Comparison of ENCODE assay signal across 11 mouse cellular contexts in genomic region chr2:139649518-139649917, GRCm38 (mm10). TPM values are rescaled to one million over a fixed set of nuclear protein-coding genes. Genes with fewer than 3 reads are reported as not detected.
A peak's percentile ranks its signal among the peaks of the same experiment; 100 is the strongest.
DNase-seq lines count a peak whose midpoint lies in the region; ATAC-seq lines count a peak whose summit lies in the region.
"Had no signal": no experiment of that assay in that cellular context is flagged by ENCODE, and none has a peak within 500 bp of the region (broad histone marks: within the 10 kb centered on the region; RNA-seq: fewer than 3 reads in every experiment).

No protein-coding gene starts in this region.

- H3K9ac ChIP-seq in neural tube, embryonic 12.5 days, result no peak overlapping the region
- no peak overlapping the region for H3K9ac ChIP-seq in limb, embryonic 12.5 days (replicated peaks)

- H3K4me3 ChIP-seq in neural tube, embryonic 12.5 days, result no peak overlapping the region
- H3K4me3 ChIP-seq in limb, embryonic 12.5 days (replicated peaks), result no peak overlapping the region
- H3K4me3 ChIP-seq: heart, embryonic 10.5 days had no signal

- 81% methylated on average over 3 of the region's 3 CpGs for WGBS in neural tube, embryonic 12.5 days
- 70% methylated on average over 3 of the region's 3 CpGs for WGBS in limb, embryonic 12.5 days

- no peak overlapping the region for H3K27ac ChIP-seq in neural tube, embryonic 12.5 days
- 0 out of 2 replicates have a peak overlapping the region, but pooled peaks have one; percentile 37 for H3K27ac ChIP-seq in limb, embryonic 12.5 days
- H3K27ac ChIP-seq: heart, embryonic 10.5 days; stomach, postnatal 0 days had no signal

- no peaks in the 10 kb centered on the region for H3K36me3 ChIP-seq in neural tube, embryonic 12.5 days
- H3K36me3 ChIP-seq in limb, embryonic 12.5 days, result no peaks in the 10 kb centered on the region
- H3K36me3 ChIP-seq: heart, embryonic 10.5 days had no signal

- H3K4me1 ChIP-seq in neural tube, embryonic 12.5 days, result no peaks in the 10 kb centered on the region
- H3K4me1 ChIP-seq in limb, embryonic 12.5 days (replicated peaks), result peaks cover 17% of the 10 kb centered on the region
- H3K4me1 ChIP-seq: heart, embryonic 10.5 days had no signal

- DNase-seq in neural tube, embryonic 10.5 days (ENCODE audit: extremely low spot score, low spot score), result no peak
- DNase-seq in layer of hippocampus, adult 8-10 months (ENCODE audit: low spot score in 2 of 2), result peak; percentile 30
- no peak for DNase-seq in urinary bladder, postnatal 14 days (ENCODE audit: low spot score)
- no peak for DNase-seq in adrenal gland, postnatal 25 days
- DNase-seq: lung, adult 2 months had no signal

- H3K4me2 ChIP-seq in neural tube, embryonic 12.5 days (replicated peaks), result no peak overlapping the region
- no peak overlapping the region for H3K4me2 ChIP-seq in limb, embryonic 12.5 days

- no peaks in the 10 kb centered on the region for H3K27me3 ChIP-seq in neural tube, embryonic 12.5 days (replicated peaks)
- no peaks in the 10 kb centered on the region for H3K27me3 ChIP-seq in limb, embryonic 12.5 days

- ATAC-seq in neural tube, embryonic 12.5 days (ENCODE audit: low FRiP score, low read depth), result 0 out of 2 replicates have a peak, but pooled peaks have one; percentile 13
- no peak for ATAC-seq in limb, embryonic 12.5 days (ENCODE audit: insufficient number of reproducible peaks, insufficient read depth, low FRiP score, low TSS enrichment, low read depth)
- no peak for ATAC-seq in megakaryocyte-erythroid progenitor cell, adult 5-6 weeks (replicated peaks; ENCODE audit: low FRiP score, low TSS enrichment, poor library complexity, severe bottlenecking)
- ATAC-seq: inflammation-experienced regulatory T-cells, adult 6 months had no signal

- no peaks in the 10 kb centered on the region for H3K9me3 ChIP-seq in neural tube, embryonic 12.5 days
- H3K9me3 ChIP-seq in limb, embryonic 12.5 days, result no peaks in the 10 kb centered on the region
- H3K9me3 ChIP-seq: heart, embryonic 10.5 days had no signal

RNA-seq across cellular contexts. Expression of gene Ism1, which starts 28.5 kb away (rescaled TPM):
- polyA plus RNA-seq in neural tube, embryonic 12.5 days (2016; fragmentation: Nextera tagmentation; extraction: Ambion mirVana), result 1.9 and 2.2 TPM in 2 replicates
- total RNA-seq in layer of hippocampus, adult 8-10 months (2022), result 1 to 10 TPM; 3.2 to 5.7 (median 4.2) TPM
- 8.0 TPM in 2 replicates for polyA plus RNA-seq in limb, embryonic 12.5 days (2016; fragmentation: Nextera tagmentation; extraction: Ambion mirVana)
- 26.4 and 33.3 TPM in 2 replicates for total RNA-seq in adrenal gland, postnatal 25 days (2021)
- total RNA-seq in megakaryocyte-erythroid progenitor cell, adult 5-6 weeks (2014; fragmentation: Nextera tagmentation), result not detected in 2 replicates
- total RNA-seq in megakaryocyte-erythroid progenitor cell, adult 5-6 weeks (2017), result not detected in 2 replicates

Comparison
In these comparisons a context has a peak if more than half of its experiments do, and no peak if none do; other contexts are left out.
1. DNase-seq: peak in layer of hippocampus, adult 8-10 months (2 of 2); none in neural tube, embryonic 10.5 days (single experiment), urinary bladder, postnatal 14 days (single experiment) and adrenal gland, postnatal 25 days (single experiment).
2. RNA of gene Ism1, which starts 28.5 kb away (total RNA-seq): 26.4 to 33.3 TPM in adrenal gland, postnatal 25 days and 3.2 to 5.7 TPM in layer of hippocampus, adult 8-10 months; not detected in megakaryocyte-erythroid progenitor cell, adult 5-6 weeks; every median in the first group is over 4 times any median in the second.